Mouse (Mus musculus): Measurements from ENCODE around the gene Lyrm9. TPM values are rescaled to one million over a fixed set of nuclear protein-coding genes. Genes with fewer than 3 reads are reported as not detected.

The Lyrm9 gene
- polyA plus RNA-seq, 1 experiment from 2014 or later, result 14.6 TPM

DNA sequence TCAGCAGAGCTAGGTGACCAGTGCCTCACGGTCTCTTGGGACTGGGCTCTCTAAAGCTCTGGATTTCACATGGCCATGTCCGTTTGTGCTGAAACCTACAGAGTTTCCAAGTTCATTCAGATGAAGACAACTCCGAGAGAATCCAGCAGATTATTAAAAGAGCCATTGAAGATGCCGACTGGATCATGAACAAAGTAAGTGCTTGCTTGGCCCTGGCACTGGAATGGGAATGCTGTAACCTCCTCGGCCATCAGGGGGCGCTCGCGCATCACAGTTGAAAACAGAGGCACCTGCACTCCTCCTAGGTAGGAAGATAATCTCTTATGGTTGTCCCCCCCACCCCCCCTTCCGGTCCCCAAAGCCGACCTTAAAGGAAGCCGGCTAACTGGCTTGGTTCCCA is 11.6 kb downstream of the Lyrm9 start:
- no peak for ATAC-seq (ENCODE audit: low FRiP score, low read depth)
- H3K27me3 ChIP-seq, result no peaks in the 10 kb centered on the region
- H3K9ac ChIP-seq, result no peak overlapping the region
- H3K27ac ChIP-seq, result no peak overlapping the region
- H3K36me3 ChIP-seq, result no peaks in the 10 kb centered on the region
- H3K4me3 ChIP-seq, result no peak overlapping the region
- 12% methylated on average over 11 of the region's 11 CpGs for WGBS
- H3K4me2 ChIP-seq (replicated peaks), result no peak overlapping the region
- H3K4me1 ChIP-seq, result peaks cover 3% of the 10 kb centered on the region
- no peaks in the 10 kb centered on the region; the same call in 1 of the 2 replicates for H3K9me3 ChIP-seq

DNA sequence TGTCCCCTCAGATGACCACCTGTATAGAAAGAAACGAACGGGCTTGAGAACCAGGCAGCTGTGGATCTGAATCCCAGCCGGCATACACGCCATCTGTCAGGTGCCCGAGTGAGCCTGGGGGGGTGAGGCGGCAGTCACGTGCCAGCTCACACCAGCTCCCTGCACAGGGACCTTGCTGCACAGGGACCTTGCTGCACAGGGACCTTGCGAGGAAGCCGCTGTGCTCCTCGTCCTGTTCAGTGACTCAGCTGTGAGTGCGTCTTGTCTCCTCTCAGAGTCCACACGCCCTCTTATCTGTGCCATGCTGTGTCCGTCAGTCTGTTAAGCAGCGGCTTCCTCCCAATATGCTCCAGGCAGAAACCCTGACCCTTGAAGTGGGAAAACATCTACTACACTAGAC is 13.1 kb downstream of the Lyrm9 start:
- Histone ChIP-seq H3K27me3 (no peaks in the 10 kb centered on the region), H3K9ac (no peak overlapping the region), H3K36me3 (no peaks in the 10 kb centered on the region), H3K4me1 (no peaks in the 10 kb centered on the region), H3K4me2 (replicated peaks) (no peak overlapping the region), H3K27ac (no peak overlapping the region), H3K4me3 (no peak overlapping the region), H3K9me3 (no peaks in the 10 kb centered on the region; the same call in 1 of the 2 replicates)
- ATAC-seq (ENCODE audit: low FRiP score, low read depth), result no peak
- 82% methylated on average over 14 of the region's 14 CpGs for whole genome bisulfite sequencing

DNA sequence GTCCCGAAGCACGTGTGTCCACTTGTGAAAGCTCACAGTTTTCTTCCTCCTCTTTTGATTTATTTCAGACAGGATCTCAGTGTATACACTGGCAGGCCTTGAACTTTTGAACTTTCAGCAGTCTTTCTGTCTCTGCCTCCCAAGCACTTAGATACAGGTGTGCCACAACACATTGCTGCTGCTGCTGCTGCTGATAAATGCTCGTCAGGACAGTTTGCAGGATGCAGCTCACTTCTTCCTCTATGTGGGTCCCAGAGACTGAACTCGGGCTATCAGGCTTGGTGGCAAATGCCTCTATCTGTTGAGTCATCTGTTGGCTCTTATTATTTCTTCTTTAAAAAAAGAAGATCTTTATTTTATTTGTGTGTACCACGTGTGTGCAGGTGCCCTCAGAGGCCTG is 13.8 kb downstream of the Lyrm9 start:
- Histone ChIP-seq H3K9me3 (no peaks in the 10 kb centered on the region; the same call in 1 of the 2 replicates), H3K9ac (no peak overlapping the region), H3K27me3 (no peaks in the 10 kb centered on the region), H3K27ac (no peak overlapping the region), H3K36me3 (no peaks in the 10 kb centered on the region), H3K4me2 (replicated peaks) (no peak overlapping the region), H3K4me3 (no peak overlapping the region), H3K4me1 (no peaks in the 10 kb centered on the region)
- ATAC-seq (ENCODE audit: low FRiP score, low read depth), result no peak
- 77% methylated on average over 5 of the region's 5 CpGs for WGBS

DNA sequence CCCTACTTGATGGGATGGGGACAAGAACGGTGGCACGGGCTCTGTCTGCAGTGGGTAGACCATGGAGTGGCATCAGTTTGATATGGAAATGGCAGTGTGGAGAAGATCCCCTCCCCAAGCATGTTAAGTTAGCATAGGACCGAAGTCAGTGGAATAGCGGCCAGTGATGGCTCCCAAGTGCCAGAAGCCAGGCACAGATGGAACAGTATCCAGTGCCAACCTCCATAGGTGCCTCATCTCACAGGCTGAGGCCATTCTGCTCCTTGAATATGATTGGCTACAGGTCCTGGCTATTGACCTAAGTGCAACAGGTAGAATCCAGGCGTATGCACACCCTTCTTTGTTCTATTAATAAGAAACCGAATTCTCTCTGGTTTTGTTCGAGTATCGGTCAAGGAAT is 15.6 kb downstream of the Lyrm9 start:
- Histone ChIP-seq H3K4me3 (no peak overlapping the region), H3K4me2 (replicated peaks) (no peak overlapping the region), H3K9me3 (no peaks in the 10 kb centered on the region; the same call in 1 of the 2 replicates), H3K27ac (no peak overlapping the region), H3K4me1 (no peaks in the 10 kb centered on the region), H3K36me3 (no peaks in the 10 kb centered on the region), H3K9ac (no peak overlapping the region), H3K27me3 (no peaks in the 10 kb centered on the region)
- ATAC-seq (ENCODE audit: low FRiP score, low read depth), result no peak
- 92% methylated on average over 8 of the region's 8 CpGs for WGBS

DNA sequence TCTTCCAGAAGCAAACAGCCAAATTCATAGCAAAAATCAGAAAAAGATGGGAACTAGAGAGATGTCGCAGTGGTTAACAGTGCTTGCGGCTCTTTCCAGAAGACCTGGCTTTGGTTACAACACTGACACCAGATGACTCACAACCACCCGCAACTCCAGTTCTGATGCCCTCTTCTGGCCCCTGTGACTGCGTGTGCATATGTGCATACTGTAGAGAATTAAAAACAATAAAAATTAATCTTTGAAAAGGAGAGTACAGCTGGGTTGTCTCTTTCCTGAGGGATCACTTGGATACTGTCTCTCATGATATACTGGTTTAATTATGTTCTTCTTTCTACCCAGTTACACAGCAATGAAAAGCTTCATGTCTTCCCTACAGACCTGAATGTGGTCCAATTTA is 20.2 kb downstream of the Lyrm9 start:
- H3K27me3 ChIP-seq, result no peaks in the 10 kb centered on the region
- H3K9ac ChIP-seq, result no peak overlapping the region
- no peaks in the 10 kb centered on the region for H3K36me3 ChIP-seq
- H3K4me2 ChIP-seq (replicated peaks), result no peak overlapping the region
- H3K4me3 ChIP-seq, result no peak overlapping the region
- ATAC-seq (ENCODE audit: low FRiP score, low read depth), result no peak
- no peaks in the 10 kb centered on the region for H3K4me1 ChIP-seq
- 75% methylated on average over 4 of the region's 4 CpGs for WGBS
- no peaks in the 10 kb centered on the region for H3K9me3 ChIP-seq
- H3K27ac ChIP-seq, result no peak overlapping the region

DNA sequence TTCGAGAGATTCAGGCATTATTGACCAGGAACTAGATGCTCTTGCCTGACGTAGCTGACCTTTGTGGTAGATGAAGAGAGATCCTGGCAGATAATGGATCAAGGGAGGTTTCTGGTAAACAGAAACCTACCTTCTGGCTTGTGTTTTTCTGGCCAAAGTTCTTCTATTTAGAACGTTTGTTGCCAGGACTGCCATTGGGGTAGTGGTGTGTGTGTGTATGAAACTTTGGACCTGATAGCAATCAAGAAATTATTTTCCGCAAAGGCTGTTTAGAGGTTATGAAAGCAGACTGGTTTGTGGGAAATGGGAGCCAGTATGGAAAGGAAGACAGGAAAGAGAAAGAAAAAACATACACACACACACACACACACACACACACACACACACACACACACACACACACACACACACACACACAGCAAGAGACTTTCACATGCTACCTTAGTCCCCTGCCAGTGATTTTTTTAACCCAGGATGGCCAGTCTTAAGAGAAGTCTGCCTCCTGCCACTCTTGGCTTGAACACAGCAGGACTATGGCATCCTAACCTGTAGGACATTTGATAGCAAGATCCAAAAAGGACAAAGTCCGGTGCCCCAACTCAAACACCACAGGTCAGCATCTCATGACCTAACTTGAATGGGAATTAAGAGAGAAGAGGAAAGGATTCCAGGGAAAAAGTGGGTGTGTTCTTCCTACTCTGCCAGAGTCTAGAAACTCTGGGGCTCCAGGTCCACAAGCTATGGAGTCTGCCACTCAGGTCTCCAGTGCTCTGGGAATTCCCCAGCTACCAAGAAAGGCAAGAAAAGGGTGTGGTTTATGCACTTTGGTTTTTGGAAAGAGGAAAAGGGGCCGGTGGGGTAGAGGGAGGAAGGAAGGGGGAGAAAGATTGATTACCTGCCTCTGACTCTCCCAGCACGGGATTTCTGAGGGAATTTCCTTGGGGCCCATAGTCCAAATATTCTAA is 21.8 kb downstream of the Lyrm9 start:
- Histone ChIP-seq H3K4me1 (no peaks in the 10 kb centered on the region), H3K36me3 (no peaks in the 10 kb centered on the region), H3K9me3 (no peaks in the 10 kb centered on the region), H3K27me3 (no peaks in the 10 kb centered on the region), H3K4me3 (no peak overlapping the region), H3K9ac (no peak overlapping the region; the same call in 1 of the 2 replicates), H3K4me2 (replicated peaks) (no peak overlapping the region), H3K27ac (no peak overlapping the region)
- ATAC-seq (ENCODE audit: low FRiP score, low read depth), result no peak
- 59% methylated on average over 7 of the region's 7 CpGs for WGBS

DNA sequence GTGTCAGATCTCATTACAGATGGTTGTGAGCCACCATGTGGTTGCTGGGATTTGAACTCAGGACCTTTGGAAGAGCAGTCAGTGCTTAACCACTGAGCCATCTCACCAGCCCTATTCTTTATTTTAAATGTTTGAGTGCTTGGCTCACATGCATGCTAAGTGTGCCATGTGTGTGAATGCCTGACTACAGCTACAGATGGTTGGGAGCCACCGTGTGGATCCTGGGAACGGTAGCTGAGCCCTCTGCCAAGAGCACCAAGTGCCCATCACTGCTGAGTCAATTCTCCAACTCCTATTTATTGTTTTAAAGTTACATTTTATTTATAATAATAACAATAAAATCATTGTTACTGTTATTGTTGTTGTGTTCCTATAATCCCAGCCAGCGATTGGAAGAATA is 23.5 kb downstream of the Lyrm9 start:
- ATAC-seq (ENCODE audit: low FRiP score, low read depth), result no peak
- Histone ChIP-seq H3K4me1 (no peaks in the 10 kb centered on the region), H3K27ac (no peak overlapping the region), H3K36me3 (no peaks in the 10 kb centered on the region), H3K9ac (no peak overlapping the region), H3K4me2 (replicated peaks) (no peak overlapping the region), H3K4me3 (no peak overlapping the region), H3K27me3 (0 out of 2 replicates have a peak, but pooled peaks cover 2% of the 10 kb centered on the region), H3K9me3 (no peaks in the 10 kb centered on the region)
- 92% methylated on average over 3 of the region's 3 CpGs for WGBS

DNA sequence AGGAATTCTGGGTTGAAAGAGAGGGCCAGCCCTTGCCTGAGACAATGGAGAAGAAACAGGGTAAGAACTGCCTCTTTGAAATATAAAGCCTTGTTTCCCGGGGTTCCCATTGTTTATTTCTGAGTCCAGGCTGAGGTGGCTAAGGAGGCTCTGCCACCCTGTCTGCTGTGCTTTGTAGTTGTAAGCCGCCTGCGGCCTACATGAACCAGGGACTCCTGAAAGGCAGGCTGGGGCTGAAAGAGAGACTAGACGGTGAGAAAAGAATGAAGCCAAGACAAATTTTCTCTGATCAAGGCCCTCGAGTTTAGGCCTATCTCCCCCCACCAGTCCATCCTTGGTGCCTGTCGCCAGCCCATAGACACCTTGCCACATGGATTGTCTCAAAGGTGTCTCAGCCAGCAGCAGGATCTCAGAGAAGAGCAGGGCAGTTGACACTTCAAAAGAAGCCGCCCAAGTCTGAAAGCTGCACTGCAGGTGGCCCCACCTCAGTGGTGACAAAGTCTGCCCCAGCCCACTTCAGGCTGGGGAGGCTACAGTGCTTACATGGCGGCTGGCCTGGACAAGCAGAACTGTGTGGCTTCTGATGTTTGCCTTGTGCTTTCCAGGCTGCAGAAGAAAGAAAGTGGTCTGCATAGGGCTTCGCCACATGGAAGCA is 25.0 kb downstream of the Lyrm9 start:
- Histone ChIP-seq H3K27me3 (0 out of 2 replicates have a peak, but pooled peaks cover 2% of the 10 kb centered on the region), H3K4me3 (no peak overlapping the region)
- WGBS, result 42% methylated on average over 9 of the region's 9 CpGs

DNA sequence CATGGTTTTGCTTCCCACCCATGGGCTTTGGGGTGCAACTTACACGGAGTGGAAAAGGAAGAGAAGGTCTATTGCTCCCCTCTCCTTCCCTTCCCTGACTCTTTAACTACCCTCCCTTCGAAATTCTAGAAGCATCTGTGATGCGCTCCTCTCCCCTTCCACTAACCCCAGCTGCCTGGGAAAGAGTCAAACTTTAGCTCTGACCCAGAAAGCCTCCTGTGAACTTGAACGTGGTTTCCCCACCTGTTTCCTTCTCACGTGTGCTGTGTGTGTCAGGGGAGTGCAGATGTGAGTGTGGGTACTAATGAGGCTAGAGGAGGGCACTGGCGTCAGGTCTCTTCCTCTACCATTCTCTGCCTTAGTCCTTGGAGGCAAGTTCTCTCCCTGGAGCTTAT is 25.5 kb downstream of the Lyrm9 start:
- 0 out of 2 replicates have a peak, but pooled peaks cover 2% of the 10 kb centered on the region for H3K27me3 ChIP-seq
- ATAC-seq (ENCODE audit: low FRiP score, low read depth), result no peak
- WGBS, result 44% methylated on average over 6 of the region's 6 CpGs
- no peak overlapping the region for H3K27ac ChIP-seq
- H3K9ac ChIP-seq, result no peak overlapping the region
- no peaks in the 10 kb centered on the region for H3K4me1 ChIP-seq
- no peak overlapping the region for H3K4me3 ChIP-seq
- no peak overlapping the region for H3K4me2 ChIP-seq (replicated peaks)
- no peaks in the 10 kb centered on the region for H3K9me3 ChIP-seq
- H3K36me3 ChIP-seq, result no peaks in the 10 kb centered on the region

More for the DNA sequence above, 25.0 kb downstream of the Lyrm9 start:
- no peaks in the 10 kb centered on the region for H3K4me1 ChIP-seq
- H3K36me3 ChIP-seq, result no peaks in the 10 kb centered on the region
- H3K9me3 ChIP-seq, result no peaks in the 10 kb centered on the region
- H3K27ac ChIP-seq, result no peak overlapping the region
- no peak for ATAC-seq (ENCODE audit: low FRiP score, low read depth)
- no peak overlapping the region; the same call in 1 of the 2 replicates for H3K9ac ChIP-seq
- H3K4me2 ChIP-seq (replicated peaks), result no peak overlapping the region

DNA sequence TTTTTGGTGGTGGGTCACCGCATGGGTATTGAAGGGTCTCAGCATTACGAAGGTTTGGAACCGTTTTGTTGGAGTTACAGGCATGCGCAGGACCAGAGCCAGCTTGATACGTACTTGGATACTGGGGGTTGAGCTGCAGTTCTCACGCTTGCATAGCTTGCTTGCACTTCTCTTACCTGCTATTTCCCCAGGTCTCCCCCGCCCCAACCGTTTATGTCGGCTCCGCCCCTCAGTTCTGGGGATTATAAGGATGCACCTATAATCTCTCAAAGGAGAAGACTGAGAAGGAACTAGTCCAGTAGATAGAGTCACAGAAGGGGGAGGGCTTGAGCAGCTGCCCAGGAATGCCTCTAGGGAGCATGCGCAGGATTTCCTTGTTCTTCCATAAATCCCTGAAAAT is 26.1 kb downstream of the Lyrm9 start:
- no peaks in the 10 kb centered on the region for H3K4me1 ChIP-seq

DNA sequence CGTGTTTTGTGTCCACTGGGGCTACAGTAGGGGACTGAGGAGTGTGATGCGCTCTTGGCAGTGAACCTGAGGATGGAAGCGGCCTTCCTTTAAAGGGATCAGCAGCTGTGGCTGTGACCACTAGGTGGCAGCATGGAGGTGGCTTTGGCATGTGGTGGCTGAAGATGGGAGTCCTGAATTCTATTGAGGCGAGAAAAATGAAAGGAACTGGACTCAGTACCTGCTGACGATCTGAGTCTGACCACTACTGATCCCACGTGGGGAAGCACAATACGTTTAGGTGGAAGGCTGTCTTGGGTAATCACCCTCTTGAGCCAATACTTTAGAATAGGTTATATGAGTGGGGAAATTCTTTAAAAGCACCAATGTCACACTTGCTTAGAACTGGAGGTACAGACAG is 29.9 kb downstream of the Lyrm9 start:
- H3K36me3 ChIP-seq, result no peaks in the 10 kb centered on the region
- 11% methylated on average over 7 of the region's 7 CpGs for WGBS
- ATAC-seq (ENCODE audit: low FRiP score, low read depth), result no peak
- no peak overlapping the region for H3K27ac ChIP-seq
- H3K4me1 ChIP-seq, result no peaks in the 10 kb centered on the region
- H3K4me2 ChIP-seq (replicated peaks), result no peak overlapping the region
- H3K27me3 ChIP-seq, result peaks cover 2% of the 10 kb centered on the region; the same call in 1 of the 2 replicates
- no peak overlapping the region for H3K9ac ChIP-seq
- no peak overlapping the region for H3K4me3 ChIP-seq
- H3K9me3 ChIP-seq, result no peaks in the 10 kb centered on the region

More for the DNA sequence above, 26.1 kb downstream of the Lyrm9 start:
- H3K9me3 ChIP-seq, result no peaks in the 10 kb centered on the region
- no peak overlapping the region for H3K9ac ChIP-seq
- no peak overlapping the region for H3K27ac ChIP-seq
- H3K4me3 ChIP-seq, result no peak overlapping the region
- peaks cover 2% of the 10 kb centered on the region; the same call in 1 of the 2 replicates for H3K27me3 ChIP-seq
- WGBS, result 85% methylated on average over 11 of the region's 11 CpGs
- no peak for ATAC-seq (ENCODE audit: low FRiP score, low read depth)
- H3K4me2 ChIP-seq (replicated peaks), result no peak overlapping the region
- H3K36me3 ChIP-seq, result no peaks in the 10 kb centered on the region

DNA sequence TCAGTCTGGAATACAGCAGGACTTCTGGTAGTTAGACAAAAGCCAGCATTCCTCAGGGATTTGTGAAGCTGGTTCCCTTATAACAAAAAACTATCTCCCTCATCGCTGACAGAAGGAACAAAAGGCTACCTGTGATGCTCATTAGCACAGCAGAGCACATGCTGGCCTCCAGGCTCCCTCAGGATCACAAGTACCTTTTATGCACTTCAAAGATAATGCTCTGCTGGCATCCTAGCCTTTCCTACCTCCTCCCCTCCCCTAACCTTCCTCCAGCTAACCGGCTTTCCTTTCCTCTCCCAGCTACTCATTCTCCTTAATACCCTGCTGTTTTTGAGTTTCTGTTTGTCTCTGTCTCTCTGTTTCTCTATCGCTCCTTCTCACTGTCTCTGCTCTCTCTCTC is 31.2 kb downstream of the Lyrm9 start:
- Histone ChIP-seq H3K4me2 (replicated peaks) (no peak overlapping the region), H3K9me3 (no peaks in the 10 kb centered on the region), H3K27ac (no peak overlapping the region), H3K4me1 (no peaks in the 10 kb centered on the region), H3K36me3 (no peaks in the 10 kb centered on the region), H3K4me3 (no peak overlapping the region), H3K9ac (no peak overlapping the region), H3K27me3 (peaks cover 2% of the 10 kb centered on the region; the same call in 1 of the 2 replicates)
- ATAC-seq (ENCODE audit: low FRiP score, low read depth), result no peak
- 16% methylated on average over 3 of the region's 3 CpGs for WGBS
